Mouse (Mus musculus): ENCODE data around the gene Zfp771. TPM values are rescaled to one million over a fixed set of nuclear protein-coding genes. Genes with fewer than 3 reads are reported as not detected.

Zfp771 gene
- polyA plus RNA-seq, 1 experiment from 2014 or later: 48.7 TPM

- H3K27ac ChIP-seq (ENCODE audit: low read length): no peak overlapping the region
- H3K4me2 ChIP-seq (ENCODE audit: low read depth, low read length): no peak overlapping the region
- H3K27me3 ChIP-seq (ENCODE audit: control insufficient read depth, insufficient read depth, low read depth, low read length): no peaks in the 10 kb centered on the region
- no peak overlapping the region for H3K4me3 ChIP-seq (ENCODE audit: low read length)
- peaks cover 4% of the 10 kb centered on the region; the same call in 1 of the 2 replicates for H3K9me3 ChIP-seq (ENCODE audit: control insufficient read depth, low read length)
- H3K4me1 ChIP-seq (replicated peaks; ENCODE audit: control insufficient read depth, insufficient read depth, low read length): no peaks in the 10 kb centered on the region
- no peak for ATAC-seq (ENCODE audit: low read depth)
- WGBS: 77% methylated on average over 2 of the region's 2 CpGs
- no peaks in the 10 kb centered on the region for H3K36me3 ChIP-seq (ENCODE audit: control insufficient read depth, insufficient read depth, low read length)
- no peak overlapping the region for H3K9ac ChIP-seq (ENCODE audit: low read length)
Observed at GRCm38 (mm10) chr7:127289306-127289705, 45.2 kb downstream of the Zfp771 start.

DNA sequence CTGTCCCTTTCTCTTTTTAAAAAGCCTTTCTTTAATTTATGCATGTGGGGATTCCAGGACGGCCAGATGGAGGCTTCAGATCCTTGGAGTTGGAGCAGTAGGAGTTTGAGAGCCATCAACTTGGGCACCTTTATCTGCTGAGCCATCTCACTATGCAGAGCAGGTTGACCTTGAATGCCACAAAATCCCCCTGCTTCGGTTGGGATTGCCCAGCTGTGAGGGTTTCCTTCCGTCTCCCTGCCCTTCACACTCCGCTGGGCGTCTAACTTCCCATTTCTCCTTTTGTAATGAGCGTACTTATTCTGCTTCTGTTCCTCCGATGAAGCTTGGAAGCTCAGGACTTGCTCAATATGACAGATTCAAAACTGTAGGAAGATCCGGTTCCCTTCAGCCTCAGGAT, 46.1 kb downstream of the Zfp771 start:
- ATAC-seq (ENCODE audit: low read depth): no peak
- no peak overlapping the region for H3K4me2 ChIP-seq (ENCODE audit: low read depth, low read length)
- no peaks in the 10 kb centered on the region for H3K4me1 ChIP-seq (replicated peaks; ENCODE audit: control insufficient read depth, insufficient read depth, low read length)
- H3K27ac ChIP-seq (ENCODE audit: low read length): no peak overlapping the region
- no peaks in the 10 kb centered on the region for H3K36me3 ChIP-seq (ENCODE audit: control insufficient read depth, insufficient read depth, low read length)
- no peaks in the 10 kb centered on the region for H3K27me3 ChIP-seq (ENCODE audit: control insufficient read depth, insufficient read depth, low read depth, low read length)
- no peak overlapping the region for H3K9ac ChIP-seq (ENCODE audit: low read length)
- peaks cover 4% of the 10 kb centered on the region; the same call in 1 of the 2 replicates for H3K9me3 ChIP-seq (ENCODE audit: control insufficient read depth, low read length)
- no peak overlapping the region for H3K4me3 ChIP-seq (ENCODE audit: low read length)
- 62% methylated on average over 8 of the region's 8 CpGs for WGBS

DNA sequence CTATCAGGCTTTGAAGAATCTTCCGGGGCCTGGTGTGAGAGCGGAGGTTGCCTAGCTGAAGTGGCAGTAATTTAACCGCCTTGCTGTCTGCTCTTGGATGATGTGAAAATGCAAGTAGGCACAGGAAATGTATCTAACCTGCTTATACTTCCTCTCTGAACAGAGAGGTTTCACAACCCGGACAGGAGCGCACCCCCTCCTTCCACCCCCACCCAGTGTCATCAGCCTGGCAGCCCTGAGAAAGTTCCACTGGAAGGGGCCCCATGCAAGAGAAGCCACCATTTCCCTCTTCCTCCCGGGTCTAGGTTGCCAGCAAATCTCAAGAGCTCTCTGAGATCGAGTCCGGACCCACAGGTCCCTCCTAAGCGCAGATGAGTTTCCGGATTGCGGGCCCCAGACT, 52.0 kb downstream of the Zfp771 start, which contains the start of gene Itgal:
Gene Itgal (plus strand): TSS at position 163 of the 400 bp plus-strand sequence.
- no peak within 1 kb of the TSS for H3K27ac ChIP-seq (ENCODE audit: low read length)
- H3K9me3 ChIP-seq (ENCODE audit: control insufficient read depth, low read length): no peaks in the 10 kb centered on the region
- H3K9ac ChIP-seq (ENCODE audit: low read length): no peak within 1 kb of the TSS
- H3K4me1 ChIP-seq (replicated peaks; ENCODE audit: control insufficient read depth, insufficient read depth, low read length): no peaks in the 10 kb centered on the region
- no peaks in the 10 kb centered on the region for H3K27me3 ChIP-seq (ENCODE audit: control insufficient read depth, insufficient read depth, low read depth, low read length)
- 66% methylated on average over 11 of the region's 11 CpGs for WGBS
- H3K4me2 ChIP-seq (ENCODE audit: low read depth, low read length): no peak within 1 kb of the TSS
- H3K4me3 ChIP-seq (ENCODE audit: low read length): no peak within 1 kb of the TSS
- H3K36me3 ChIP-seq (ENCODE audit: control insufficient read depth, insufficient read depth, low read length): no peaks in the 10 kb centered on the region
- no peak for ATAC-seq (ENCODE audit: low read depth)

GRCm38 (mm10) chr7:127296786-127297555, 52.9 kb downstream of the Zfp771 start:
- ATAC-seq (ENCODE audit: low read depth): no peak
- no peaks in the 10 kb centered on the region for H3K27me3 ChIP-seq (ENCODE audit: control insufficient read depth, insufficient read depth, low read depth, low read length)
- no peak overlapping the region for H3K4me3 ChIP-seq (ENCODE audit: low read length)
- H3K27ac ChIP-seq (ENCODE audit: low read length): no peak overlapping the region
- 73% methylated on average over 5 of the region's 5 CpGs for WGBS
- no peaks in the 10 kb centered on the region for H3K36me3 ChIP-seq (ENCODE audit: control insufficient read depth, insufficient read depth, low read length)
- H3K4me1 ChIP-seq (replicated peaks; ENCODE audit: control insufficient read depth, insufficient read depth, low read length): no peaks in the 10 kb centered on the region
- no peak overlapping the region for H3K4me2 ChIP-seq (ENCODE audit: low read depth, low read length)
- H3K9me3 ChIP-seq (ENCODE audit: control insufficient read depth, low read length): no peaks in the 10 kb centered on the region
- H3K9ac ChIP-seq (ENCODE audit: low read length): no peak overlapping the region

DNA sequence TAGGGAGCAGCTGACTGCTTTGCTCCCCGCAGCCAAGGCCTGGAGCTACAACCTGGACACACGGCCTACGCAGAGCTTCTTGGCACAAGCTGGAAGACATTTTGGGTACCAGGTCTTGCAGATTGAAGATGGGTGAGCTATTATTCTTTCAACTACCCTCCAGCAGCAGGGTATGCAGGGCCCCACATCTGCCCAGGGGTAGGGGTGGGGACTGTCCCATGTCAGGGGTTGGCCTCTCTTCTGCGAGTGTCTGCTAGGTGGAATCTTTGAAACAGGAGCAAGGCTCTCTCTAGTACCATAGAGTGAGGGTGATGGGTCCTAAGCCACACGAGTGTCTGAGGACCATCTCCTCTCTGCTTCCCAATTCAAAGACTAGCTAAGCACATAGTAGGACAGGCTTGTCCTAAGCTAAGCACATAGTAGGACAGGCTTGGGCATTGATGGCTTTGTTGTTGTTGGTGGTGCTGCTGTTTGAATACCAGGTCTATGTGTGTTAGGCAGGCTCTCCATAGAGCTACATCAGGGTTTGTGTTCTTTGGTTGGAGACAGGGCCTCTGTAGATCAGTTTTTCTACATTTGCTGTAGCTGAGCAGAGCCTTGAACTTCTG, 53.6 kb downstream of the Zfp771 start:
- no peak overlapping the region for H3K4me2 ChIP-seq (ENCODE audit: low read depth, low read length)
- H3K27me3 ChIP-seq (ENCODE audit: control insufficient read depth, insufficient read depth, low read depth, low read length): no peaks in the 10 kb centered on the region
- WGBS: 88% methylated on average over 5 of the region's 5 CpGs
- no peak overlapping the region for H3K4me3 ChIP-seq (ENCODE audit: low read length)
- H3K27ac ChIP-seq (ENCODE audit: low read length): no peak overlapping the region
- H3K9ac ChIP-seq (ENCODE audit: low read length): no peak overlapping the region
- H3K4me1 ChIP-seq (replicated peaks; ENCODE audit: control insufficient read depth, insufficient read depth, low read length): no peaks in the 10 kb centered on the region
- ATAC-seq (ENCODE audit: low read depth): no peak
- H3K36me3 ChIP-seq (ENCODE audit: control insufficient read depth, insufficient read depth, low read length): no peaks in the 10 kb centered on the region
- no peaks in the 10 kb centered on the region for H3K9me3 ChIP-seq (ENCODE audit: control insufficient read depth, low read length)

Other genes with a start within 250 kb of the Zfp771 start
- gene Mvp, start 229.7 kb upstream of the Zfp771 start, polyA plus RNA-seq (2015; fragmentation: Nextera tagmentation; extraction: Ambion mirVana): 14.9 and 17.9 TPM in 2 replicates
- gene Pagr1b, start 227.8 kb upstream of the Zfp771 start, polyA plus RNA-seq (2015; fragmentation: Nextera tagmentation; extraction: Ambion mirVana): 0.62 and 0.93 TPM in 2 replicates
- gene Pagr1a, start 226.9 kb upstream of the Zfp771 start, polyA plus RNA-seq (2015; fragmentation: Nextera tagmentation; extraction: Ambion mirVana): 45.9 and 67.2 TPM in 2 replicates
- gene Gm42742, start 223.2 kb upstream of the Zfp771 start, polyA plus RNA-seq (2015; fragmentation: Nextera tagmentation; extraction: Ambion mirVana): 39.1 and 63.1 TPM in 2 replicates
- 4.5 TPM in 2 replicates for gene Prrt2, start 223.1 kb upstream of the Zfp771 start, polyA plus RNA-seq (2015; fragmentation: Nextera tagmentation; extraction: Ambion mirVana)
- gene Maz, start 217.2 kb upstream of the Zfp771 start, polyA plus RNA-seq (2015; fragmentation: Nextera tagmentation; extraction: Ambion mirVana): 38.6 and 46.1 TPM in 2 replicates
- 140 and 153 TPM in 2 replicates for gene Kif22, start 201.8 kb upstream of the Zfp771 start, polyA plus RNA-seq (2015; fragmentation: Nextera tagmentation; extraction: Ambion mirVana)
- 7.1 TPM in 1 of 2 replicates, not detected in the other for gene Zg16, start 156.9 kb upstream of the Zfp771 start, polyA plus RNA-seq (2015; fragmentation: Nextera tagmentation; extraction: Ambion mirVana)
- gene AI467606, start 152.9 kb upstream of the Zfp771 start, polyA plus RNA-seq (2015; fragmentation: Nextera tagmentation; extraction: Ambion mirVana): 11.5 and 12.8 TPM in 2 replicates
- 0.43 and 1.2 TPM in 2 replicates for gene Qprt, start 122.0 kb upstream of the Zfp771 start, polyA plus RNA-seq (2015; fragmentation: Nextera tagmentation; extraction: Ambion mirVana)
- gene Spn, start 106.5 kb upstream of the Zfp771 start, polyA plus RNA-seq (2015; fragmentation: Nextera tagmentation; extraction: Ambion mirVana): 0.44 and 0.70 TPM in 2 replicates
- 53.9 and 54.0 TPM in 2 replicates for gene Cd2bp2, start 48.2 kb upstream of the Zfp771 start, polyA plus RNA-seq (2015; fragmentation: Nextera tagmentation; extraction: Ambion mirVana)
- gene Tbc1d10b, start 35.8 kb upstream of the Zfp771 start, polyA plus RNA-seq (2015; fragmentation: Nextera tagmentation; extraction: Ambion mirVana): 20.5 and 23.8 TPM in 2 replicates
- gene Mylpf, start 35.4 kb upstream of the Zfp771 start, polyA plus RNA-seq (2015; fragmentation: Nextera tagmentation; extraction: Ambion mirVana): 47.4 and 105 TPM in 2 replicates
- 27.7 and 32.3 TPM in 2 replicates for gene Zfp553, start 11.2 kb upstream of the Zfp771 start, polyA plus RNA-seq (2015; fragmentation: Nextera tagmentation; extraction: Ambion mirVana)
- gene Sept1, start 11.1 kb upstream of the Zfp771 start, polyA plus RNA-seq (2015; fragmentation: Nextera tagmentation; extraction: Ambion mirVana): 23.2 and 23.4 TPM in 2 replicates
- 138 and 147 TPM in 2 replicates for gene Dctpp1, start 16.4 kb downstream of the Zfp771 start, polyA plus RNA-seq (2015; fragmentation: Nextera tagmentation; extraction: Ambion mirVana)
- 49.6 and 54.5 TPM in 2 replicates for gene Sephs2, start 29.8 kb downstream of the Zfp771 start, polyA plus RNA-seq (2015; fragmentation: Nextera tagmentation; extraction: Ambion mirVana)
- gene Itgal, start 52.0 kb downstream of the Zfp771 start, polyA plus RNA-seq (2015; fragmentation: Nextera tagmentation; extraction: Ambion mirVana): 2.1 and 3.1 TPM in 2 replicates
- gene Zfp768, start 101.3 kb downstream of the Zfp771 start, polyA plus RNA-seq (2015; fragmentation: Nextera tagmentation; extraction: Ambion mirVana): 15.1 and 17.6 TPM in 2 replicates
- 8.4 and 9.9 TPM in 2 replicates for gene Zfp747, start 131.8 kb downstream of the Zfp771 start, polyA plus RNA-seq (2015; fragmentation: Nextera tagmentation; extraction: Ambion mirVana)
- 7.3 and 8.0 TPM in 2 replicates for gene 9130019O22Rik, start 142.9 kb downstream of the Zfp771 start, polyA plus RNA-seq (2015; fragmentation: Nextera tagmentation; extraction: Ambion mirVana)
- gene E430018J23Rik, start 149.4 kb downstream of the Zfp771 start, polyA plus RNA-seq (2015; fragmentation: Nextera tagmentation; extraction: Ambion mirVana): 5.7 and 6.6 TPM in 2 replicates
- gene Zfp764, start 162.5 kb downstream of the Zfp771 start, polyA plus RNA-seq (2015; fragmentation: Nextera tagmentation; extraction: Ambion mirVana): 9.1 and 9.3 TPM in 2 replicates
- 24.9 and 25.3 TPM in 2 replicates for gene Zfp688, start 177.8 kb downstream of the Zfp771 start, polyA plus RNA-seq (2015; fragmentation: Nextera tagmentation; extraction: Ambion mirVana)
- 6.4 and 6.7 TPM in 2 replicates for gene Zfp689, start 204.9 kb downstream of the Zfp771 start, polyA plus RNA-seq (2015; fragmentation: Nextera tagmentation; extraction: Ambion mirVana)
- gene Prr14, start 215.3 kb downstream of the Zfp771 start, polyA plus RNA-seq (2015; fragmentation: Nextera tagmentation; extraction: Ambion mirVana): 38.6 and 43.3 TPM in 2 replicates
- 9.9 and 11.1 TPM in 2 replicates for gene Fbrs, start 234.9 kb downstream of the Zfp771 start, polyA plus RNA-seq (2015; fragmentation: Nextera tagmentation; extraction: Ambion mirVana)

Measured in lung, embryonic 16.5 days (tissue).